Mouse (Mus musculus) heart, postnatal 0 days (tissue): ENCODE measurements around the gene Slc6a1. TPM values are rescaled to one million over a fixed set of nuclear protein-coding genes. Genes with fewer than 3 reads are reported as not detected.

Experiments used
- ATAC-seq: fragments of 200-750 bp; cut with Nextera tagmentation; 2 replicates; pipeline ENCODE4 v1.8.0; 2017; ENCODE audit warnings: low read depth, moderate number of reproducible peaks, moderate library complexity; ENCODE audit not compliant: insufficient read depth
- DNase-seq: peaks from one replicate; pipeline ENCODE4 v3.0.0-alpha.2; 2016; ENCODE audit warnings: low spot score
- H3K27ac ChIP-seq: fragments of 300-500 bp; sonication (generic); 2 replicates; pipeline ENCODE4 v1.5.1; 2014; ENCODE audit warnings: low read depth, mild to moderate bottlenecking
- H3K27me3 ChIP-seq: fragments of 300-500 bp; sonication (generic); 2 replicates; pipeline ENCODE4 v1.6.1; 2014; ENCODE audit warnings: low read length, mixed read lengths; ENCODE audit not compliant: control insufficient read depth, insufficient read depth
- H3K36me3 ChIP-seq: fragments of 300-500 bp; sonication (generic); replicated peaks from 2 replicates; pipeline ENCODE4 v1.6.1; 2014; ENCODE audit warnings: low read length, mixed read lengths; ENCODE audit not compliant: control insufficient read depth, insufficient read depth
- H3K4me1 ChIP-seq: fragments of 300-500 bp; sonication (generic); 2 replicates; pipeline ENCODE4 v1.6.1; 2014; ENCODE audit warnings: antibody characterized with exemption; ENCODE audit not compliant: control insufficient read depth, insufficient read depth
- H3K4me2 ChIP-seq: fragments of 300-500 bp; sonication (generic); 2 replicates; pipeline ENCODE4 v1.6.1; 2014; ENCODE audit warnings: low read depth, mild to moderate bottlenecking, low read length, moderate library complexity
- H3K4me3 ChIP-seq: fragments of 300-500 bp; sonication (generic); 2 replicates; pipeline ENCODE4 v1.5.1; 2014; ENCODE audit warnings: low read depth, low read length
- H3K9ac ChIP-seq: fragments of 300-500 bp; sonication (generic); replicated peaks from 2 replicates; pipeline ENCODE4 v1.6.1; 2014; ENCODE audit warnings: low read depth, low read length, mixed read lengths
- H3K9me3 ChIP-seq: fragments of 300-500 bp; sonication (generic); replicated peaks from 2 replicates; pipeline ENCODE4 v1.6.1; 2016; ENCODE audit warnings: low read length; ENCODE audit not compliant: control insufficient read depth
- CTCF ChIP-seq: IDR thresholded peaks from 2 replicates; pipeline ENCODE4 v1.5.1; 2016; ENCODE audit warnings: antibody characterized with exemption, control low read depth, low read depth
- EP300 ChIP-seq: IDR thresholded peaks from 2 replicates; pipeline ENCODE4 v1.6.1; 2016; ENCODE audit warnings: antibody characterized with exemption, low read depth
- WGBS: fragments of 180-500 bp; shearing (Covaris S2); extraction: QIAGEN DNeasy Blood & Tissue Kit; methylation state at CpG from one replicate; pipeline ENCODE4 v1.1.7; 2014; 5-methylcytosine and 5-hydroxymethylcytosine counted together
- polyA plus RNA-seq: library from polyadenylated mRNA; unstranded; fragments of >200 nt; fragmentation: Nextera tagmentation; extraction: Ambion mirVana; gene quantifications from 2 replicates; pipeline ENCODE4 v1.2.1, GENCODE M21; 2015
- total RNA-seq: library from RNA; depleted of rRNA; stranded (reverse); fragments of >200 nt; gene quantifications from 2 replicates; pipeline ENCODE4 v1.2.3, GENCODE M21; 2014; ENCODE audit warnings: low replicate concordance

Slc6a1 gene
- total and polyA plus RNA-seq, 2 experiments from 2014 or later: 0.34 TPM; not detected in 1

DNA sequence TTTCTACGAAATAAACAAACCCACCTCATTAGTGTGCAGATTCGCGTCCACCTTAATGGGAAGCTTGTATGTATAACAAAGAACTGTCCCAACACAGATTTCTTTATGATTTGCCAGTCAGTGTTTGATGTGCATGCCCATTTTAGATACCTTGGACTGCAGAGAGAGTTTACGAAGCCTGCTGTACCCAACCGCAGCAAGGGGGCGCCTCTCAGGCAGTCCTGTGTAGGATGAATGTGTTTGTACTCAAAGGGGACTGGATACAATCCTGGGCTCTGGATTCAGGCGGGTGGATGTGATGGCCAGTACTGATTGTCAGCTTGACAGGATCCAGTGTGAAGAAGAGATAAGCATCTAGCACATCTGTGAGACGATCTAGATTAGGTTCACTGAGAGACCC, 6.6 kb upstream of the Slc6a1 start:
- Histone ChIP-seq H3K27me3 (peaks cover 48% of the 10 kb centered on the region), H3K4me2 (no peak overlapping the region)

DNA sequence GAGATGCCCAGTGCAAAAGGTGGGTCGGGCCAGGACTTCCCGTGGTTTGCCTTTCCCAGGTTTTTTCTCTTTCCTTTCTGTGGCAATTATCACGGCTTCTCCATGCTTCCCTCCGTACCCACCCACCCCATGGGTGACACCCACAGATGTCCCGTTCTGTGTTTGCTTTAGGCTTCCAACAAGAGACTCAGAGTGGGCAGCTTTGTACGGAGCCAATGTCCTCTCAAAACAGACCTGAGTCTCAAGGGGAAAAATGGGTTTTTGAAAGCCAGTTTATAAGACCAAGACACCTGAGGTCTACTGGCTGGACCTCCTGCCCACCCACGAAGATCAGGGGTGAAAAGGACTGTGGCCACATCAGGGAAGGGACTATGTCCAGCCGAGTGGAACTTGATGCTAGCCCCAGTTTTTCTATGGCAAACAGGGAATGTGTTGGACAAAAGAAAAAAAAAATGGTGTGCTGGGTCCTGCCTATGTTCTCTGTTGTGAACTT, 889 bp downstream of the Slc6a1 start:
- ATAC-seq (no peak), DNase-seq (no peak)
- no peak overlapping the region for H3K9ac ChIP-seq
- no peak overlapping the region for H3K4me3 ChIP-seq
- 22% methylated on average over 8 of the region's 8 CpGs for WGBS
- H3K27ac ChIP-seq: no peak overlapping the region
- no peaks in the 10 kb centered on the region for H3K9me3 ChIP-seq
- H3K36me3 ChIP-seq: no peaks in the 10 kb centered on the region
- no peak overlapping the region for H3K4me2 ChIP-seq
- H3K27me3 ChIP-seq: peaks cover 76% of the 10 kb centered on the region
- H3K4me1 ChIP-seq: no peaks in the 10 kb centered on the region
- TF ChIP-seq EP300: no peak
- TF ChIP-seq CTCF: no peak

More for the DNA sequence above, 6.6 kb upstream of the Slc6a1 start:
- 57% methylated on average over 8 of the region's 8 CpGs for WGBS
- TF ChIP-seq CTCF: peak; percentile 11; the same call in 1 of the 2 replicates
- no peak for TF ChIP-seq EP300
- DNase-seq (no peak), ATAC-seq (no peak)
- no peak overlapping the region for H3K27ac ChIP-seq
- no peaks in the 10 kb centered on the region for H3K36me3 ChIP-seq
- no peak overlapping the region for H3K9ac ChIP-seq
- no peaks in the 10 kb centered on the region for H3K9me3 ChIP-seq
- H3K4me1 ChIP-seq: peaks cover 10% of the 10 kb centered on the region
- H3K4me3 ChIP-seq: no peak overlapping the region

DNA sequence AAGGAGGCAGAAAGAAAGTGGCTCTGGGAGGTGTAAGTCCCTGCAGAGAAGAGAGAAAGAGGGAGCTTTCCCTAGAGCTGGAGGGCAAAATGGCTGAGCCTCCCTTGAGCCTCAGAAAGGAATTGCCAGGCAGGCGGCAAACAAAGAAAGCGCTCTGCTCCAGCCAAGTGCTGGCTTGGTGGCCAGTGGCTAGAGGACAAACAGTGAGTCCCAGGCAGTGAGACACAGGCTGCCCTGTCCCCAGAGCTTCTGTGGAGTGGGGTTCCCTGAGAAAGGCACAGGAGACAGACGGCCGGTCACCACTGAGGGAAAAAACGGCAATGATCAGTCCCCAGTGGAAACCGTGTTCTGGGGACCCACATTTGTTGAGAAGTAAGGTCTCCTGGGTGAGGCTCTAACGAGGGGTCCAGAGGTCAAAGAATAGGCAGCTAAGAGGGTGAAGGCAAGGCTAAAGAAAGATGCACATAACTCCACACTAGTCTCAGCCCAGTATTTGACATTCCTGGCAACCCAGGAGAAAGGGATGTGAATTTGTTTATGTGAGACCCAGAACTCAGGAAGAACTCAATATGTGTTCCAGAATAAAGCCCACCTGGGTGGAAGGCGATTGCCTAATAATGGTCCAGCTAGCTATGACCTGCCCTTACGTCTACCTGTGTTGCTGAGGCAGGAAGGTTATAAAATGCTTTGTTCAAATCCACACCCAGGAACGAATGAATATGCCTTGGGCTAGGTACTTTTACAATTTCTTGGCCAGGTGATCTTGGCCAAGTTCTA, 1.7 kb downstream of the Slc6a1 start:
- ATAC-seq (no peak), DNase-seq (no peak)
- no peaks in the 10 kb centered on the region for H3K36me3 ChIP-seq
- WGBS: 59% methylated on average over 10 of the region's 10 CpGs
- no peaks in the 10 kb centered on the region for H3K4me1 ChIP-seq
- H3K4me3 ChIP-seq: no peak overlapping the region
- no peak overlapping the region for H3K4me2 ChIP-seq
- H3K27ac ChIP-seq: no peak overlapping the region
- H3K27me3 ChIP-seq: peaks cover 74% of the 10 kb centered on the region
- H3K9me3 ChIP-seq: no peaks in the 10 kb centered on the region
- TF ChIP-seq EP300 (no peak), CTCF (no peak)
- no peak overlapping the region for H3K9ac ChIP-seq

DNA sequence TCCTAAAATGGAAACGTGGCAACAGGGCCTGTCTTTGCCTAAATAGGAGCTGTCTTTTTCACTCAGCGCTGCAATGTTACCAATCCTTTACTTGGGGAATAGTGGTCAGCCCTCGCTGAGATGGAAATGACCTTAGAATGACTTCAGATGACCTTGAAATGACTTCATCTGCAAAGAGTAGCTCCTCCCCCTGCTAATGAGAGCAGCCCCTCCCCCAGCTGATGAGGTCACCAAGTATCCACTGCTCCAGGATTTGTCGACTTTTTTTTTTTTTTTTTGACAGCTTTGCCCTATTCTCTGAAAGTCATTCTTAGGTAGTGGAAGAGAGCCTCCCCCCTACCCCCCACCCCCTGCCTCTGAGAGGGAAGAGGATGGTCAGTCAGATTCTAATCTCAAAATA, 3.0 kb downstream of the Slc6a1 start:
- TF ChIP-seq EP300: no peak
- no peak for TF ChIP-seq CTCF
- no peak overlapping the region for H3K4me2 ChIP-seq
- H3K9ac ChIP-seq: no peak overlapping the region
- 18% methylated on average over 4 of the region's 4 CpGs for WGBS
- no peak for DNase-seq
- peaks cover 80% of the 10 kb centered on the region for H3K27me3 ChIP-seq
- no peak for ATAC-seq
- H3K4me3 ChIP-seq: no peak overlapping the region
- H3K4me1 ChIP-seq: no peaks in the 10 kb centered on the region
- H3K9me3 ChIP-seq: no peaks in the 10 kb centered on the region
- no peaks in the 10 kb centered on the region for H3K36me3 ChIP-seq
- no peak overlapping the region for H3K27ac ChIP-seq

DNA sequence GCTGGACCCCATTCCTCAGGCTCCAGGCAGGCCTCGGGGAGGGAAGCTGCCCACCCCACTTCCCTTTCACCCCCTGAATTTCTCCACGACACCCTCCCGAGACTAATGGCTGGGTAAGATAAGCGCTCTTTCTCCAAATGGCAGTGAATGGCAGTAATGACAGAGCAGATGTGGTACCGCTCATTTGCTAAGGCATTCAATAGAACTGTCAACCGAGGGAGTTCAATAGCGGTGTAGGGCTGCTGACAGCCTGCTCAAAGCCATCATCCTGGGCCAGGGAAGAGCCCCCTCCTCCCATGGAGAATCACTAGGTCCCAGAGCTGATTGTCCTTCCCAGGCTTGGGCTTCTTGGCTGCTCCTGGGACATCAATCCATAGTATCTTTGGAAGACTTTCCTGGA, 6.7 kb downstream of the Slc6a1 start:
- Histone ChIP-seq H3K4me3 (no peak overlapping the region), H3K9ac (no peak overlapping the region), H3K4me1 (no peaks in the 10 kb centered on the region), H3K9me3 (no peaks in the 10 kb centered on the region), H3K36me3 (no peaks in the 10 kb centered on the region), H3K27ac (no peak overlapping the region), H3K4me2 (no peak overlapping the region), H3K27me3 (peaks cover 63% of the 10 kb centered on the region)
- DNase-seq: no peak
- no peak for ATAC-seq
- TF ChIP-seq EP300 (no peak), CTCF (no peak)
- 25% methylated on average over 7 of the region's 7 CpGs for WGBS
